Mouse (Mus musculus) left cerebral cortex, adult 9 months (tissue): ENCODE results near the gene Eef1akmt2.

ENCODE experiments used
- DNase-seq, 2 experiments: peaks; one replicate each; pipeline ENCODE4 v3.0.0; 2022; ENCODE audit warnings: low spot score in 2 of 2

Gene Eef1akmt2

GRCm38 (mm10) chr7:132790447-132791219, 61.8 kb downstream of the Eef1akmt2 start:
- no peak for DNase-seq

DNA sequence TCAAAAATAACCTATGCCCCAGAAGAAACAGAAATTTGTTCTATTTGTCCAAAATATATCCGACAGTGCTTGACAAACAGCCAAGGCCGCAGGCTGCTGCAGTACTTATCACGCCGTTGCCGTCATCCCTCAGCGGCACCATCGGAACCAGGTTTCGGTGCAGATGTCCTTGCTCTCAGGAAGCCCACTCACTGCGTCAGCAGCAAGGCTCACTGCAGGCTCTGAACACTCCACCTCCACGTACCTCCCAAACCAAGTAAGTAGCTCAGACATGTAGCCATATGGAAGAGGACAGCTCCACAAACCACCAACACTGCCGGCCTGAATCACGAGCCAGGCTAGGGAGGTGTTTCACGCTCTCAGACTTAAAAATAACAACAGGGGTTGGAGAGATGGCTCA, 63.6 kb downstream of the Eef1akmt2 start:
- peak; percentile 82 to 92 for DNase-seq

- DNase-seq = no peak
These were observed 64.8 kb downstream of the Eef1akmt2 start for GRCm38 (mm10) chr7:132787496-132788190.

DNA sequence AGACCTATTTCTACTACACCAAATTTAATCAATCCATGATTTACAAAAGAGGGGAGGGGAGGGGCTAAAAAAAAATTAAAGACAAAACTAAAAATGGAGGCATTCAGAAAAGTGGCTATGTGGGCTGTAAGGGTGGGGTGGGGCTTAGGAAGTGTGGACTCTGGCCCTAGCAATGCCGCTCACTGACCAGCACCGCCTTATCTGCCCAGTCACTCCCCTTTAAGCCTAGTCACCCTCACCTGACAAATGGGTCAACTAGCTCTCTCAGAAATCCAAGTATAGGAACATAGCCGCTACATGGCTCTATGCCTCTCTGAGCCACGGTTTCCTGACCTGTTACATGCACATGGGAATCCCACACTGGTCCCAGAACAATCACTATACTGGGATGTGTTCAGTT, 65.5 kb downstream of the Eef1akmt2 start:
- DNase-seq = no peak

- no peak for DNase-seq
These were observed 66.0 kb downstream of the Eef1akmt2 start for GRCm38 (mm10) chr7:132786522-132786921.

DNA sequence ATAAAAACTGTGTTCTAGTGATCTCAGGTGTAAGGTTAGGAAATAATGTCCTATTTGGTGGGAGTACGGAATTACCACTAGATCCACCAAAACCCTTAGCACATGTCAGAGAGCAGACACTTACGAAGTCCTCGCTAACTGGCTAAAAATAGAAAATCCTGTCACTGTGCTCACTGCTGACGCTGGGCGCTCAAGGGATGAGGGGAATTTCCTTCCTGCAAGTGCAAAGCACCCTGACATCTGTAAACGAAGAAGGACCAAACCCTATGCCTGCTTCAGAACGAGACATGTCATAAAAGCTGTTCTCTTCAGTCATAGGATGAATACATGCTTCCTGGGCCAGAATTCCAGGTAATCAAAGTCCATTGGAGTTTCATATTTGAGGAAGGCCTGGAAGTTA, 66.5 kb downstream of the Eef1akmt2 start:
- DNase-seq = no peak

DNA sequence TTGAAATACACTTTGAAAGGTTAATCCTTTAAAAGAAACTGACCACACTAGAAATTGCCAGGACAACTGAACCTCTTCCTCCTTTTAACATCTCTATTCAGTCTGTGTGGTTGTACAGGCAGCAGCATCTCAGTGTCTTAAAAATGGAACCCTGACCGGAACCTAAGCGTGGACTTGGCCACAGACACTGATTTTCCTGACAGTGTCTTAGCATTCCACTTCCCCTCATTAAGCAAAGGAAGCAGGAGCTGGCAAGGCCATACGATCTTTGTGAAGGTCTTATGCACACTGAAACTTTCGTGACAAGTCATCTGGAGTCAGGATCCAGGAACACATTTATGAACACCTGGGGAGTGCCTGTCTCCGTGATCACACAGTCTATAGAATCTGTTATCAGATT, 68.4 kb downstream of the Eef1akmt2 start:
- DNase-seq = no peak

- DNase-seq = no peak
These were observed 70.6 kb downstream of the Eef1akmt2 start for GRCm38 (mm10) chr7:132781850-132782249.

GRCm38 (mm10) chr7:132781130-132781814, 71.2 kb downstream of the Eef1akmt2 start:
- no peak for DNase-seq

GRCm38 (mm10) chr7:132780611-132781010, 71.9 kb downstream of the Eef1akmt2 start:
- DNase-seq = no peak

- DNase-seq = no peak
These were observed 73.8 kb downstream of the Eef1akmt2 start for GRCm38 (mm10) chr7:132778630-132779029.

DNA sequence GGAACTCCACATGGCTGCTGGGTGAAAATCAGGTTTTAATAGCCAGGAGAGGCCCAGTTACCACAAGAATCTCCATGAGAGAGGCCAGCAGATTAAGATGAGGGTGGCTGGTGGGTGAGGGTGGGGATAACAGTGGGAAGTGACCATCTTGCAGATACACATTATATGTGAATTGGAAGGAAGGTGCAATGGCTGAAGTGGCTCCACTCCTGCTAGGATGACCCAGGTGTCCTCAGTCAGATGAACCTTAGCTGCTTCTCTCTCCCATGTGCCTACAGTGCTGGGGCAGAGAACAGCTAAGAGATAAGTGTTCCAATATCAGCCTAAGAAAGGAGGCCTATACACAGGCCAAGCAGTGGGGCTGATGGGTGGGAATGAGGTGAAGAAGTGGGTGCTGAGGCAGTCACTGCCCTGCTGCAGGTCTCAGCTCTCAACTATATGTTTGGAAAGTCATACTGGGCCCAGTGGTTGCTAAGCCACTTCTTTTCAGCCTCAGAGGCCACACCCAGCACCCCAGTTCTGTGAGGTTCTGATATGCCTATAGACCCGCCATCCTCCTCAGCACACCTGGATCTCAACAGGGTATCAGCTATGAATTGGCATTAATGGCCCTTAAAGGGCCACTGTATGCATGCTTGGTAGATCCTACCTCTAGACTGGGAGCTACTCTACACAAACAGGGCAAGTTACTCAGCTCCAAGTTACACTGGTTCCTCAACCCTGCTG, 74.6 kb downstream of the Eef1akmt2 start:
- DNase-seq = no peak
